Mouse (Mus musculus) heart, adult 18-20 months (tissue): ENCODE measurements around the gene Sec11a. TPM values are rescaled to one million over a fixed set of nuclear protein-coding genes. Genes with fewer than 3 reads are reported as not detected.
"Not testable (repeated sequence)": the region's sequence is repeated elsewhere in the genome, so short reads cannot be mapped to it uniquely, and the experiment has no call there.

Experiments used
- DNase-seq, 2 experiments: peaks; one replicate each; pipeline ENCODE4 v3.0.0; 2021 to 2022; ENCODE audit warnings: mixed read lengths in 1 of 2
- total RNA-seq, 2 experiments: library from RNA; stranded (reverse); gene quantifications; 2 replicates each; pipeline ENCODE4 v1.2.3; 2021

Sec11a gene
- total RNA-seq, 2 experiments from 2014 or later, result 49.2 to 51.6 TPM

DNA sequence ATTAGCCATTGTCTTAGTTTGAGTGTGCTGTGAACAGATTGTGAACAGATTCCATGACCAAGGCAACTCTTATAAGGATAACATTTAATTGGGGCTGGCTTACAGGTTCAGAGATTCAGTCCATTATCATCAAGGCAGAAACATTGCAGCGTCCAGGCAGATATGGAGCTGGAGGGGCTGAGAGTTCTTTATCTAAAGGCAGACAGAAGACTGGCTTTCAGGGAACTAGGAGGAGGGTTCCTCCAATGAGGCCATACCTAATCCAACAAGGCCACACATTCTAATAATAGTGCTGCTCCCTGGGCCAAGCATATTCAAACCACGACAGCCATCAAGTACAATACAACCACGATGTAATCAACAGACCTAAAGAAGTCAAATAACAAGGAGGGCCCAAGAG is 11.4 kb upstream of the Sec11a start:
- DNase-seq, result no peak

DNA sequence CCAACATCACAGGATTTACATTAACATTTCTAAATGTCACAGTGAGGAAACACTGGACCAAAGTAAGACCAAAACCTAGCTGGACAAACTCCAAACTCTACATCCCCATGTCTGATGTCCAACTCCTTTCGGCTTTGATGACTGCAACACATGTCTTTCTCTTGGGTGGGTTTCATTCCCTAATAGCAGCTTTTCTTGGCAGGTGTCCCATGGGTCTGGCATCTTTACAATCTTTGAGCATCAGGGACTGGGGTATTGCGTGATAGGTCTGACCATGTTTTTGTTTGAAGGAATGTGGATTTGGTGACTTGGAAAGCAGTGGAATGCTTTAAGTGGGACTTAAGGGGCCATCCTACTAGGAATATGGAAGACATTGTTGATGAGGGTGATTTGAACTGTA is 9.3 kb upstream of the Sec11a start:
- no peak for DNase-seq

DNA sequence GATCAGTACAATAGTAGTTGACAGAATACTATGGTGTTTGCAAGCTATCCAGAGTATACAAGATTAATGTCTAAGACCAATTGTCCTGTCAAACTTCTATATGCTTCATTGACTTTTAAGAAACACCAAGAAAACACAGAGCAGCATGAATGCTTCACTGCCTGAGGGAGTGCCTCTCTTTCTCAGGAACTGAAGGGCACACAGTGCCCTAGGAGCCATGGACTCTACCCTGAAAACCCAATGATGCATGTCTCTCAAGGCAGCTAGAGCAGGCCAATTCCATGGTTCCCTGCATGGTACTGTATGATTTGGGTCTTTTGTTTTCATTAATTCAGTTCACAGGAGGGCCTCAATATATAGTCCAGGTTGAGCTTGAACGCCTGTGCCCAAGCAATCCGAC is 6.7 kb upstream of the Sec11a start:
- DNase-seq, result no peak

DNA sequence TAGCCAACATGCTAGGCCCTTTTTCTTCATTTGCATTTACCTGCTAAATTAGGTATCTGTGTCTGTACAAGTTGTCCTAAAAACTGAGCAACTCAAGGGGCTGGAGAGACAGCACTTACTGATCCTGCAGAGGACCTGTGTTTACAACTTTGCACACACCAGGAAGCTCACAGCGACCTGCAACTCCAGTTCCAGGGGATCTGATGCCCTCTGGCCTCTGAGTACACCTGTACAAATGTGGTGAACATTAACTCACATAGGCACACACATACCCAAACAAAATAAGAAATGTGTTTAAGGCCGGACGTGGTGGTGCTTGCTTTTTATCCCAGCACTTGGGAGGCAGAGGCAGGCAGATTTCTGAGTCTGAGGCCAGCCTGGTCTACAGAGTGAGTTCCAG is 4.6 kb upstream of the Sec11a start:
- no peak for DNase-seq

DNA sequence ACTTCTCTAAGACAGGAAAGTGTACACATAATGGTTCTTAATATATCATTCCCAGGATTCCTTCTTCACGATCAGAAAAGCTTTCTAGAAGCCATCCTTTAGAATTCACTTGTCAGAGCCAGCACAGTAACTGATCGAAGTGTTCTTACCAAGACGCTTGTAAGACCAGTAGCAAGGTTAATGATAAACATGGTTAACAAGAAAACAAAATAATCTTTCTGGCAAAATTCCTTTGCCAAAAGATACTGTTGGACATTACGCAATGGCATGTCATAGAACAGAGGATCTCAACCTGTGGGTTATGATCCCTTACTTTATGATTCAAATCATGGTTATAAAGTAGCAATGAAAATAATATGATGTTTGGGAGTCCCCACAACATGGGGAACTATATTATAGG is 3.9 kb upstream of the Sec11a start:
- no peak for DNase-seq

DNA sequence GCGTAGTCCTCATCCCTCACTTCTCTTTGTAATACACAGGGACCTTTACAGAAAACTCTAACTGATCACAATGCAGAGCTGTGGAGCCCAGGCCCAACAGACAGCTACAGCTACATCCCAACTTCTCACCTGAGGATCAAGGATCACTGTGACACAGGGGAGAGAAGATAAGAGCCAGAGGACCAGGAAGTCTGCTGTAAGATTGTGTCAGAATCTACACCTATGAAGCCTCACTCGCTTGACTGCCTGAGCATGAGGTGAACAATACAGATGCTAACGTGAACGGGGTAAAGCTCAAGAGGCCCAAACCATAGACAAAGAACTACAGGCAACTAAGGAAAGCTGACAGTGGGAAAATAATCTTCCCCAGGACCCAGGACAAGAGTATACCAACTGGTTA is 7.8 kb downstream of the Sec11a start:
- no peak for DNase-seq

DNA sequence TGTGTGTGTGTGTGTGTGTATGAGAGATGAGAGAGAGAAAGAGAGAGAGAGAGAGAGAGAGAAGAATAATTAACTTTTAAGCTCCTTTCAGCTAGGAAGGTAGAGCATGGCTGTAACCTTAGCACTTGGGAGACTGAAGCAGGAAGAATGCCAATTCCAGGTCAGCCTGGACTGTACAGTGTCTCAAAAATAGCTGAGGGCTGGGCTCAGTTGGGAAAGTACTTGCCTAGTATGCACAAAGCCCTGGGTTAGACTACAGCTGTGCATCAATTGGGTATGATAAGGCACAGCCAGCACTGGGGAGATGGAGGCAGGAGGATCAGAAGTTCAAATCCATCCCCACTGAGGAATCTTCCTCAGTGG is 10.3 kb downstream of the Sec11a start:
- not testable (repeated sequence) for DNase-seq

DNA sequence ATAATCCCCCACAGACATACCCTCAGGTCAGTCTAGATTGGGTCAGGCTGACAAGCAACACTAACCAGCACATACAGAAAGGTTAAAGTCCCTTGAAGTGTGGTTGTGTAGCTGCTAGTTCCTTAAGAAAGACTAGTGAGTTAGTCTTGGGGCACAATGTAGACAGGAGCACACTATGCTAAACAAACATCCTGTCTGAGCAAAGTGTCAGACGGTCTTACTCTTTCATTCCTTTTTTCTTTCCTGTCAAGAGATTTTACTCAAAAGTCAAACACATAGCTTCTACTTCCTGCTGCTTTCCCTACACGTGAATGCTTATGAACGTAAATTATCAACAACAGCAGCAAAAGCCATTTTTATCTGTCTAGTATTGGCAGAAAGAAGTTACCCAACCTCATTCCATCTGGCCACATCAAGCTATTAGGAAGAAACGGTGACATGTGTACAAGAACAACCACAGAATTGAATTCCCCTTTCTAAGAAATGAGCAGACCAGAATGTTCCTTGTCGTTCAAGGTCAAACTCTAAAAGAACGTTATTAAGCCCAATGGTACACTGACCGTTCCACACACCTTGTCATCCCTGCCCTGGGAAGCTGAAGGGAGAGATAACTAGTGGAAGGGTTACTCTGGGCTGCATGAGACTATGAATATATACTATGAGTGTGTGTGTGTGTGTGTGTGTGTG is 10.8 kb downstream of the Sec11a start:
- DNase-seq, result not testable (repeated sequence)

DNA sequence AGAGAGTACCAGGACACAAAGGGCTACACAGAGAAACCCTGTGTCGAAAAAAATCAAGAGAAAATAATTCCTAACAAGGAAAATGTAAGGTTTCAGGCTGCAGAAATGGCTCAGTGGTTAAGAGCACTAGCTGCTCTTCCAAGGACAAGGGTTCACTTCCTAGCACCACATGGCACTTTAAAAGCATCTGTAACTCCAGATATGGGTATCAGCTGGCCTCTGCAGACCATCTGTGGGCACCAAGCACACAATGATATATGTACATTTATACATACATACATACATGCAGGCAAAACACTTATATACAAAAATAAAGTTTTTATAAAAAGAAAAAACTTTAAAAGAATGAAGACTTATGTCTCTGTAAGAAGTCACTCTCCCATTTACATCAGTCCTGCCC is 11.7 kb downstream of the Sec11a start:
- no peak for DNase-seq

DNA sequence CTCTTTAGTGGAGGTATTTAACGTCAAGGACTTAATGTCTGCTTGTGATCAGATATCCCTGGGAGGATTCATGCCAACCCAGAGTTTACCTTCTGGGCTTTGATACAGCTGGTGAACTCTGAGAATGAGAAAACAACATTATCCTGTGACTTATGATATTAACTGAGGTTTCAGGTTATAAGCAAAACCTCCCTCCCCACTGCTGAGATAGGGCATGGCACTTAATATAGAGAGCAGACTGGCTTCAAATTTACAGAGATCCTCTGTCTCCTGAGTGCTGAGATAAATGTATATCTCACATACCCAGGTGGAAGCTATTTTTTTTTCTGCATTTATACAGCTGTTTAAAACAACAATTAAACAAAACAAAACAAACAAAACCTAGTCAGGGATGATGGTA is 14.8 kb downstream of the Sec11a start:
- no peak for DNase-seq

DNA sequence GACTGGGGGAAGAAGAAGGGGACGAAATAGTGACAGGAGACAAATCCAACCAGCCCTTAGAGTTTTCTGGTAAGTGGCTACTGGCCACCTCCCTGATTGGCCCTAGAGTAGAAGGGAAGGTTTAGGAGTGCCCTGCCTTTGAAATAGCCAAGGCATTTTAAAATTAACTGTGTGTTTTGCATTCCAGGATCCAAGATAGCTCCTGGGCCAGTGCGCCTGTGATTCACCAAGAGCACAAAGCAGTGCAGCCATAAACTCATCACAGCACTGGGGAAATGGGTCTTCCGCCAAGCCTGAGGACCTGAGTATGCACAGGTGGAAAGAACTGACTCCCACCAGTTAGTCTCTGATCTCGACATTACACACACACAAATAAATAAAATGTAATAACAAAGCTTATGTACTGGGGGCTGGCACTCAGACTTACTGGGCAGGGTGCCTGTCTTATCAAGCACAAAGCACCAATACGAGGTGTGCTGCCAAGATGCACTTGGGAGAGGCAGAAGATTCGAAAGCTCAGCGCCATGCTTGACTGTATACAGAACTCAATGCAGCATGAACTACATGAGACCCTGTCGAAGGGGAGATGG is 15.9 kb downstream of the Sec11a start:
- DNase-seq, result peak; percentile 66 to 71

DNA sequence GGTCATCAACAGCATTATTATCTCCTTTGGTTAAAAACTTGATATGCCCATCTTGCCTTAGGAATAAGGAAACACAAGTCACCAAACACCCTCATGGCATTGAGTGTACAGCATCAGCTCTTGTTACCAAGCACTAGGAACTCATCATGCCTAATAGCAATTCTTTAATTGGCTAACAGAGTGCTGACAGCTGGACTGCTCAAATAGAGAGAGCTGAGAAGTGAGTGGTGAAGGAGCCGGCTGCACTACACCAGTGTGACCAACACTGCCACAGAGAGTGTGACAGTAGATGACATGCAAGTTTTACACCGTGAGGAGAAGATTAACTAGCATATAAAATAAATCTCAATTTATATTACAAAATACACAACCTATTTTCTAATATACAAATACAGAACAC is 24.4 kb downstream of the Sec11a start:
- no peak for DNase-seq

DNA sequence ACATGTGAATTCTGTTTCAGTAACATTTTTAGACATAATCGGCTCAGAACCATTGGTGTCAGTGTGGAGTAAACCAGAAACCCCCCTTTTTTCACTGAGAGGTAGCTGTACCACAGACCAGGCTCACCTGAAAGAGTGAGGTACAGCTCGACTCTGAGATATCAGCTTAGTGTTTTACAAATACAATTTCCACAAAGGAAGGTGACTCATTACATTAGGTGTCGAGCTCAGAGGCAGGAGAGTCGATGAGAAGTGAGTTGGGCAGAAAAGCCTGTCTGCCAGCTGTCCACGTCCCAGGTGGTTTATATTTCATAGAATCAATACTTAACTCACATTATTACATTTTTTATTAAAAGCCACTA is 28.0 kb downstream of the Sec11a start:
- no peak for DNase-seq

DNA sequence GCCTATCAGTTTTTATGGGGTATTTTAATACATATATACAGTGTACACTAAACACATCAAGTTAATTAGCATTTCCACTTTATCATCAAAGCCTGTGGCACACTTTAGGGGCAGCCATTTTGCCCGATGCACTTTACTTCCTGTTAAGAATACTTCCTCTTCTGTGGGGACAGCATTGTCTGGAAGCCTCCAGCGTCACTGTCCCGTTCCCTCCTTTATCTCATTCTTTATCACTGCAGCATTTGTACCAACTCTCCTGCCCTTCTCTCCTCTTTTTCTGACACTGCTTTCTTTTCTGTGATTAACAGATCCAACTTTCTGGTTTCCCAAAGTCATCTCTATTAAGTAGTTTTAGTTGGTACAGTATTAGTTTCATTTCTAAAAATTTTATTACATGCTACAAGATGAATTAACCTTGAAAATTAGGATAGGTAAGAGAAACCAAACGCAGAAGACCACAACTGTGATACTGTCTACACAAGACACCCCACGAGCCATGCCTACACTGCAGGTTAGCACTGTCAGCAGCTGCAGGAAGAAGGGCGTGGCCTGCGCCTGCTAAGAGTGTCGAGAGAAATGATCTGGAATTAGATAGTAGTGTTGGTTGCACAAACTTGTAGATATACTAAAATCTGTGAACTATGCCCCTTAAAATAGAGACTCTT is 28.5 kb downstream of the Sec11a start:
- DNase-seq, result no peak

DNA sequence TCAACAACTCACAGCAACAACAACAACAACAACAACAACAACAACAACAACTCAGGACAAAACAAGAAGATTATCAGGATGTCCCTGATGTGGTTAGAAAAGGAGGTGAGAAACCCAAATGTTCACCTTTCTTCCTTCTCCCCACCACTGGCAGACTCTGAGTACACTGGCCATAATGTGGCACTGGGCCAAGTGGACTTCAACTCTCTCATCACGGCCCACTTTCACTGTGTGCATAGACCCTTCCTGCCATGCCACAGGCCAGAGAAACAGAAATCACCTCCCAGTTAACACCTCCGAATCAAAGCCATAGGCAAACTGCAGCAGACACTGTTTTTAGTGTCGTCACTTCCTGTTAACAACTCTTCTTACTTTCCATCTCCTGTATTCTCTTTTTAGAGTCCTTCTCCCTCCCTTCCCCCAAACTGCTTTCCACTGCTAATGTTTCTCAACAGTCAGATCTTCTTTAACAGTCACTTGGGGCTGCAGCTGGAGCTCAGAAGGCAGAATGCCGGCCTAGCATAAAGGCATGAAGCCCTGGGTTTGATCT is 29.6 kb downstream of the Sec11a start:
- DNase-seq, result no peak

DNA sequence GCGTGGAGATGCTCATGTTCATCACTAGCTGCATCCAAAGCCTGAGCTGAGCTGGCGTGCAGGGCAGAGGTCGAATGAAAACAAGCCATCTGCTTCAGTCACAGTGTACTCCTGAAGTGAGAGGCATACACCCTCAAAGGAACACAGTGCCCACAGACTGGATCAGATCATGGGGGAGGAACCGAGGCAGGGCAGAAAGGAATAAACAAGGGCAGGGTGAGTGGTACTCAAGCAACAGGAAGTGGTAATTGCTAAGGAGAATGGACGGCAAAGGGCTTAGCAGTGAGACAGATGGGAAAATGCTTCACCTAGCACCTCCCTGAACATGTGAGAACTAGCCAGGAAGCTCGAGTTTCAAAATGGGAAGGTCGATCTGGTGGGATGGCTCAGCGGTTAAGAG is 35.1 kb downstream of the Sec11a start:
- DNase-seq, result no peak

DNA sequence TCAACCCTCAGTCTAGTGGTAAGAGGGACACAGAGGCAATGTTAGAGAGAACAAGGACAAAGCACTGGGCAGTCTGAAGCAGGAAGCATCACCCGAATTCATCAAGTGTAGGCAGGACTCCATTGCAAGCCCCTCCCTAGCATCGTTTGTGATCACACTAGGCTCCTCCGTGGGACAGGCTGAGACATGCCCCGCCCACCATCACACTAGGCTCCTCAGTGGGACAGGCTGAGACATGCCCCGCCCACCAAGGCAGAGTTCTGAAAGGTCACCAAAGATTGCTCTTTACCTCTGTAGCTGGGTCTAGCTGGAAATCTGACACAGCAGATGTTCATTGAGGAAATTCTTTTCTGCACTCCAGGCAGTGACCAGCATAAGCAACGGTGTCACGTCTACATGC is 36.5 kb downstream of the Sec11a start:
- no peak for DNase-seq

DNA sequence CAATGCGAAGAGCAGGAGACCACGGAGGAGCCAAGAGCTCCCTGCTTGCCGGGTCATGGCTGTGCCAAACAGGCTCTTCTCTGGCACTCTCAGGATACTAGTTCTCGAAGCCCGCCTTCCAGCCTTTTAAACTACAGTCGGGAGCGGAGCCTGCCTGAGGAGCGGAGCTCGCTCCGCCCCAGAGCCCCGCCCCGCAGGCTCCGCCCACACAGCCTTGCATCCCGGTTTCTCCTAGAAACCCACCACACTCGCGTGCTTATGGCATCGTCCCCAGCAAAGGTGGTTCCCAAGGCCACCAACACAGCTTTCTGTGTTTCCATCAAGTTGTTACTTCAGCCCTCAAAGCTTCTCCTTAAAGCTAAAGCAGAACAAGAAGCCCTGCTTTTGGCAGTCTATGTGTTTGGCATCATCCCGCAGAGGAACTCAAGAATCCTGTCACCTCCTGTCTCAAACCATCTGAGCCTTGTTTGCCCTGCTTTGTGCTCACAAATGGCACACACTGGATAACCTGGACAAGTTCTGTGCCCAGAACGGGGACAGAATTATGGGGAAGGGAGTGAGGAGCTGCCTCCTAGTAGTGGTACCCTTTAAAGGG is 42.6 kb downstream of the Sec11a start, which contains the start of gene Nmb:
Nmb (minus strand) TSS at position 156 of the 595 bp plus-strand sequence.
- peak; percentile 82 to 88 for DNase-seq

DNA sequence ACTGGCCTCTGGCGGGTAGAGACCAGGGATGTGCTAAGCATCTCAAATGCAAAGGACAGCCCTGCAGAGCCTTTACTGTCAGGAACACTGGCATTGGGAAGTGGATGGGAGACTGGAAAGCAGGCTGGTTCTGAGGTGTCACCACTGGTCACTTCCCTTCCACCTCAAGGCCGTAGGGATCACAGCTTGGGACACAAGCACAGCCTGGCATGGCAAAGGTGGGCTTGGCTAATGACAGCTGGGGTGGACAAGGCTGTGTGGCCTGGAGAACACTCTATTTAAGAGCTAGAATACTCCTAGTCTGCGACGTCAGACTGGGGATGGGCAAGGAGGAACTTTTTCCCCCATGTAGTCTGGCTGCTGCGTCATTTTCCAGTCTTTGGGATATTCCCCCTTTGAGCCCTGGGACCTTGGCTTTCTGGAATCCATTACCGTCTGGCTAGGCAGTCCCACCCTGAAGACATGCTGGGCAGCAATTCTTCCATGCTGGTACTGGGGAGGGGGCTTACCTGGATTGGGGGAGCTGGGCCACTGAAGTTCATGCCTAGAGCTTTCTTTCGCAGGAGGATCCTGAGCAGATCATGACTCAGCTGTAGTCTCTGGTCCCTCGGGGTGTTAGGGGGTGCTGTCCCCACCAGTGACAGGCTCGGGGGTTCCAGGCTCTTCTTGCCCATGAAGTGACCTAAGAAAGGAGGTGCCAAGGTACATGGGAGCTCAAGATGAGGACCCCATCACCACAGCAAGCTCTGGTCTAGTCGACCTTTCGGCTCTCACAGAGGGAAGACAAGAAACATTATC is 43.8 kb downstream of the Sec11a start:
- DNase-seq, result no peak

DNA sequence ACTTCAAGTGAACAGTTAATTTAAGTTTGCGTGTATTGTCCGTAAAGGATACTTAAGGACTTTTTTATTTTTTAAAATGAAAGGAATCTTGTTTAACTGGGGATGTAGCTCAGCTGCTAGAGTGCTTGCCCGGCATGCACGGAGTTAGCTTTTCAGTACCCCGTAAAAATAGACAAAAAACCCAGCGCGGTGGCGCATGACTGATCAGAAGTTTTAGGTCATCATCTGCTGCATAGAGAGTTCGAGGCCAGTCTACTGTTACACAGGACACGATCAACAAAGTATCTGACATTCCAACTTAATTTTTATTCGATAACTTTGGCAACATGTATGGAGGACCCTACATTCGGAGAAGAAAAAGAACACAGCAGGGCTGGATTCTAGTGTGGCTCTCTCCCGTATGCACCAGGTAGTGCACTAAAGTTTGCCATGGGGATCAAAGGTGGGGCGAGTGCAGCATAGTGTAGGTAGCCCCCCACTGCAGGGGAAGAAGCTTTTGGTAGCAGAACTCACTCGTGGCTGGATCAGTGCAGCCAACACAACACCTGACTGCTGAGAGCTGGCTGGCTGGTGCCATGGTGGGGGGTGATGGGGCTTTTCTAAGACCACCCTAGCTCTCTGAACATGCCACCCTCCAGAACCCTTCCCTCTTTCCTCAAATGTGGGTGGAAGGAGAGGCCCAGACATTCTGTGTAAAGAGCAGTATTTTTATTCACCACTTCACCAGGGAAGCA is 45.9 kb downstream of the Sec11a start:
- DNase-seq, result peak in 1 of 2 experiments; percentile 37

DNA sequence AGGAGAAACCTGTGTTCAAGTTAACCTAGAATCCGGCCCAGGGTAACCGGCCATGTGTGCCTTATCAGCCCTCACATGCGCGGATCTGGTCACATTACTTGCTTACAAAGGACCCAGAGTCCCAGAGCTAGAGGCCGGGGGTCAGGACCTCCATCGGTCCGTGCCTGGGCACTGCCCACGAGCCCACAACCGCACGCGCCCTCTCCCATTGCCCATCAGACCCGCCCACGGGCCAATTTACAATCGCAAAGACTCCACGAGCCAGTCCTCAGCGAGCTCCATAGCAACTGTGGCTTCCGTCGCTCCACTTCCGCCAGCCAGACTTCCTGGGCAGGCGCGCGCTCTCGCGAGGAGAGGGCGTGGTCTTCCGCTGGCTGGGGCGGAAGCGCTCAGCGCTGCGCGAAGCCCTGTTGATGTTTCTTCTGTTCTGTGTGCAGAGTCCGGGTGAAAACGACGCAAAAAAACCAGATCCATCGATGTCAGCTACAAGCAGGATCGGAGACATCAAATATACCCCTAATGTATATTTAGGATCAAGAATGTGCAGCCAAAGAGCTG is 46.6 kb downstream of the Sec11a start, which contains the start of gene Wdr73:
Wdr73 (minus strand) TSS at position 326 of the 558 bp plus-strand sequence.
- DNase-seq, result peak; percentile 92 to 94
